Mouse (Mus musculus) ES-E14 (cell line): ENCODE results near the gene Arl10.

Experiments used
- CHD2 ChIP-seq: IDR thresholded peaks from 2 replicates; pipeline ENCODE4 v1.6.1; 2014; ENCODE audit warnings: mild to moderate bottlenecking, low read depth, low read length, inconsistent platforms
- HCFC1 ChIP-seq: IDR thresholded peaks from 2 replicates; pipeline ENCODE4 v1.6.1; 2012; ENCODE audit warnings: low read length, inconsistent platforms, borderline replicate concordance; ENCODE audit not compliant: insufficient read depth
- MAFK ChIP-seq: IDR thresholded peaks from 2 replicates; pipeline ENCODE4 v1.6.1; 2014; ENCODE audit warnings: mild to moderate bottlenecking, low read depth, low read length, inconsistent platforms; ENCODE audit not compliant: insufficient read depth
- ZC3H11A ChIP-seq: IDR thresholded peaks from 2 replicates; pipeline ENCODE4 v1.6.1; 2012; ENCODE audit warnings: low read depth, mild to moderate bottlenecking, inconsistent platforms, low read length, borderline replicate concordance
- ZNF384 ChIP-seq: IDR thresholded peaks from 2 replicates; pipeline ENCODE4 v1.6.1; 2012; ENCODE audit warnings: low read depth, low read length, inconsistent platforms

- TF ChIP-seq MAFK (no peak), HCFC1 (no peak), ZNF384 (no peak), CHD2 (no peak), ZC3H11A (no peak)
Observed at GRCm38 (mm10) chr13:54575489-54575888, 674 bp downstream of the Arl10 start.
